Mouse (Mus musculus): ENCODE measurements around the gene Srrt. TPM values are rescaled to one million over a fixed set of nuclear protein-coding genes. Genes with fewer than 3 reads are reported as not detected.

Srrt gene
- 100 to 1,000 TPM; 214 to 236 TPM for total RNA-seq (2021)

DNA sequence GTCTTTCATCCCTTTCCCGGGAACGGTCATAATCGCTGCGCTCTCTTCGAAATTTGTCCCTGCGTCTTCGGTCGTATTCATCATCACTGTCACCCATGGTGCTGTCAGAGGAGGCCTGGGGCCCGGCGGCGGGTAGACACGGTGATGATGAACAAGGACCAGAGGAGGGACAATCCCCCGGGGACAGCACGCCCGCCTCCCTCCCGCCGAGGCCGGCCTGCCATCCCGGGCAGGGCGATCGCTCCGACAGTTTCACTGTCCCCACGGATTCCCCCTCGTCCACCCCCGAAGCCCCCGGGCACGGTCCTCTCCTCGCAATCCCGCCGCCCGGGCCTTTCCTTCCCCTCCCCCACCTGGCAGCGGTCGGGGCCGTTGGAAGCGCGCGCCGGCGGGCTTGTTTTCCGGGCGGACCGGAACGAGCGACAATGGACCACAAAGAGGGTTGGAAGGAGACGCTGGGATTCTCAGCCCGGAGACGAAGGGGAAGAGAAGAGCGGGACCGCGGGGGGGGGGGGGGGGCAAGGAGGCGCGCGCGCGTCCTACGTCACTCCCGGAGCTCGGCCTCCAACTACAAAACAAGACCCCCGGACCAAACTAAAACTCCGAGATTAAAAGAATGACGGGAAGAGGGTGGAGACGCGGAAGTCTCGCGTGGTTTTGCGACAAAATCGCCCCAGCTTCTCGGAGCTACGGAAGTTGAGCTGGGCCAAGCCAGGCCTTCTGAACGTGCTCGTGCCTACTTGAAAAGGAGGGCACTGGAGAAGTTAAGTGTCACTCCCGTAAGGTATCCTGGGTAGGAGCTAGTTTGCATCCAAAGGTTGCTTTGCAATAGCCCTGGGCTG is at the start of gene Srrt:
TSS of gene Srrt (minus strand) at position 604 of the 842 bp plus-strand sequence.
- DNase-seq = peak; percentile 93
- intact Hi-C loops (cut with DNase I) = no loop called here

- no peak for DNase-seq
- intact Hi-C loops (cut with DNase I) = loop anchor here (10.0 kb wide), 1 partner anchor 391 kb away; the partner anchor contains the start of genes Nyap1 and Tsc22d4
Observed at GRCm38 (mm10) chr5:137354091-137354490, 46.6 kb upstream of the Srrt start.

DNA sequence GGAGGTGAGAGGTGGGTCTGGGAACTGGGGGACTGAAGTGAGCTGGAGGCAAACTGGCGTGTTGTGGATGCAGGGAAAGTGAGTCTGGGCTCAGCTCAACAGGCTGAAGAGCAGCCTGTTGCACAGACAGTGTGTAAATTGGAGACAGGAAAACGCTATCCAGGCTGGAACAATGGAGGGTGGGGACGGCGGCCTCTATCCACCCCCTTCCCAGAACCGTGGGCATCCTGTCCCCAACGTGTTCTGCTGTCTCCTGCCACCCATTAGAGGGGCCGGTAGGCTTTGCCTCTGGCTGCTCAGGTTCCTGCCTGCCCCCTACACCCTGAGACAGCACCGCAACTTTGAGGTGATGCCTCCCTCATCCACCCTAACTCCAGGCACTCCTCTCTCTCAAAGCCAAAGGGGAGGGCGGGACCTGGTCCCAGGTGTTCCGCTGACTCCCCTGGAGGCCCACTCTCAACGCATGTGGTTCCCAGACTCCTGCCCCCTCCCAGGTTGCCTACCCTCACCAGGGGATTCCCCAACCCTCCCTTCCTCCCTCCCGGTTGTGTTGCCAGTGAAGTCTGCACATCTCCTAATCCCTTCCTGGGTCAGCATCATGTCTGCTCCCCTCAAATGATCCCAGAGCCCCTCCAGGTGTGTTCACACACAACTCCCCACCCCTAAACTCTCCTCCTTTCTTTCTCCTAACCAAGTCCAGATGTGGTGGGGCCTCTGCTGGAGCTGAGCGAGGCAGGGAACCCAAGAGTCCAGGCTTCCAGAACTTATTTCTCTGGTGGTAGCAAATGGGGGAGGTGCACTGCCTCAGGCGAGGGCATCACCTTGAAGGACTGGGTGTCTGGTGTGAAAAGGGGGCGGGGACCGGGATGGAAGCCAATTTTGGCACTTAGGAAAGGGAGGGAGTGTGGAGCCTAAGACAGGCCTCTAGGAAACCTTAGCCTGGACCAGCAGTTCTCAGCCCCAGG is 44.8 kb upstream of the Srrt start:
- DNase-seq = peak; percentile 21
- intact Hi-C loops (cut with DNase I) = loop anchor here (10.0 kb wide), 1 partner anchor 393 kb away; the partner anchor contains the start of genes Nyap1 and Tsc22d4

- intact Hi-C loops (cut with DNase I) = loop anchor here (10.0 kb wide), 1 partner anchor 393 kb away; the partner anchor contains the start of genes Nyap1 and Tsc22d4
Observed at GRCm38 (mm10) chr5:137351394-137351793, 43.9 kb upstream of the Srrt start.

GRCm38 (mm10) chr5:137351058-137351380 is 43.5 kb upstream of the Srrt start:
- intact Hi-C loops (cut with DNase I) = loop anchor here (10.0 kb wide), 1 partner anchor 394 kb away; the partner anchor contains the start of genes Nyap1 and Tsc22d4
- no peak for DNase-seq

More at GRCm38 (mm10) chr5:137351394-137351793, 43.9 kb upstream of the Srrt start:
- no peak for DNase-seq

DNA sequence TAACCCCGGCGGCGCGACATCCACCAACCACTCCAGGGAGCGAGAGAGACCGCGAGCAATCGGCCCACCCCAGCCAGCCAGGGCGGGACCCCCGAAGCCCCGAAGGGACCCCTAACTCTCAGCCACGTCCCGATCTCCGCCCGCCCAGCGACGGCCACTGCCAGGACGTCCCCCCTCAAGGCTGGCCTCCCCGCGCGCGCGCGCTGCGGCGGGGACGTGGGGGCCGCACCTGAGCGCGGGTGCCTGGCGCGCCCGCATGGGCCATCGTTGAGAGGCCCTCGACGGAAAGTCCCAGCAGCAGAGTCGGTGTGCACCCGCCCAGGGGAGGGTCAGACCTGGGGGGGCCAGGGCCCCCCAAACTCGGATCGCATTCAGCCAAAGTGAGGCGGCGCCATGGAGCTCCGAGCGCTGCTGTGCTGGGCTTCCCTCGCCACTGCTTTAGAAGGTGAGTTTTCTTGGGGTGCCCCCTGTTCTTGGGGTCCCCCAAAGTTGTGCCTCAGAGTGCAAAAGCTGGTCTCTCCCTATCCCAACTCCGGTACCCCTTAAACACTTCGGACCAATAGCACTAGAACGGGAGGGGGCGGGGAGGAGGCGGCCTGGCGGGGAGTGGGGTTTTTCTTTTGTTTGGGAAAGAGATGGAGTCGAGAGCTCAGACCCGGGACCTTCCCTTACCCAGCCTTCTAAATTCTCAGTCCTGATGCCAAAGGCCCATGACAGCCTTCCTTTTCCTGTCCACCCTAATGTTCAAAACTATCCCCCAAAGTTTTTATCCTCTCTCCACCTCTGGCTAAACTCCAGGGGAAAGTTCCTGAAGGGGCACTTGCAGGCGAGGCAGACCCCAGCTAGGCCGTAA is 43.0 kb upstream of the Srrt start:
- no peak for DNase-seq
- intact Hi-C loops (cut with DNase I) = loop anchor here (10.0 kb wide), 1 partner anchor 394 kb away; the partner anchor contains the start of genes Nyap1 and Tsc22d4

- peak; percentile 86 for DNase-seq
- intact Hi-C loops (cut with DNase I) = loop anchor here (10.0 kb wide), 1 partner anchor 395 kb away; the partner anchor contains the start of genes Nyap1 and Tsc22d4
Observed at GRCm38 (mm10) chr5:137349384-137350204, 42.1 kb upstream of the Srrt start, which contains the start of gene Ephb4. Gene Ephb4, plus strand, starts transcription at chr5:137350109.

DNA sequence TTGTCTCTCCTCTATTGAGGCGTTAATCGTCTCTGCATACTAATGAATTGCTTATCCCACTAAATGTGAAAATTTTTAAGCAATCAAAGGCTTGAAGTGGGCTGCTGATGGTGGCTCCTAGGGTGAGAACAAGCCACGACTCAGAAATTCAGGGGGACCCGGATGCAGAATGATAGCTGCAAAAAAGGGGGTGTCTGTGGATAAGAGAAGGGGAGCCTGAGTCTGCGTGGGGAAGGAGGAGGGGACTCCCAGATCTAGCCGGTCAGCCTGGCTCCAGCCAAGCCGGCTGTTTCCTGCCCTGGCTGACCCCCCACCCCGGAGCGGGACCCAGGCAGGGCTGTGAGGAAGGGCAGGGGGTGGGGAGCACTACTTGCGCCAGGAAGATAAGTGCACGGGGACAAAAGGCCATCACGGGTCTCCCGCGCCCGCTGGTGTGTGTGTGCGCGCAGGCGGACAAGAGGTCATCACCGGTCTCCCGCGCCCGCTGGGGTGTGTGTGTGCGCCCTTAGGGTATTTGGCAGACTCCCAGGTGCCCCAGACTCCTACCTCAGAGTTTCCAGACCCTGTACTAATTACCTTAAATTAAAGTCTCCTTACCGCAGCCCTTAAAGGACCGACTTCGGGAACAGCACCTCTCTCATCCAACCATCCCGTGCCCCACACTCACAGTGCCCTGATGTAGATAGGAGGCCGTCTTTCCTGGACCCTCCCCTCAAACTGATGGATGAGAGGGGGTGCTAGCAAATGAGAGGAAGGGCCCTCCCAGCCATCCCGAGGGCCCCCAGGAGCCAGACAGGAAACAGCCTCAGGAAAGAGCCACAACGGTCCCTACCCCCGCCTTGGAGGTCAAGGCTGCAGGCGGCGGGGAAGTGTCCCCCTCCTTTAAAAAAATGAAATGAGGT is 41.3 kb upstream of the Srrt start:
- peak; percentile 27 for DNase-seq
- intact Hi-C loops (cut with DNase I) = no loop called here

- DNase-seq = no peak
- intact Hi-C loops (cut with DNase I) = no loop called here
Observed at GRCm38 (mm10) chr5:137347856-137348255, 40.4 kb upstream of the Srrt start.

- intact Hi-C loops (cut with DNase I) = no loop called here
- no peak for DNase-seq
Observed at GRCm38 (mm10) chr5:137346983-137347382, 39.5 kb upstream of the Srrt start.

DNA sequence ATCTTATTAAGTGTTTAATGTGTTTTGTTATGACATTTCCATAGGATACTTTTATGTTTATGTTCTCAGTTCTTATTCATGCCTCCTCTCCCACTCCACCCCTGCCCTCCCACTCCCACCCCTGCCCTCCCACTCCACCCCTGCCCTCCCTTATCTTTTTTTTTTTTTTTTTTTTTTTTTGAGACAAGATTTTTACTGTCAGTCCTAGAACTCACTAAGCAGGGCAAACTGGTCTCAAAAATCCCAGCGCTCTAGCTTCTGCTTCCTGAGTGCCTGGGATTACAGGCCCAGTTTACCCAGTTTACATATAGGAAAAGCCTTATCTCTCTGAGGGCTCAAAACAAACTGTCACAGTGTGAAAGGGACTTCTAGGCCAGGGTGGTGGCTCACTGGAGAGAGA is 38.9 kb upstream of the Srrt start:
- intact Hi-C loops (cut with DNase I) = no loop called here
- no peak for DNase-seq

DNA sequence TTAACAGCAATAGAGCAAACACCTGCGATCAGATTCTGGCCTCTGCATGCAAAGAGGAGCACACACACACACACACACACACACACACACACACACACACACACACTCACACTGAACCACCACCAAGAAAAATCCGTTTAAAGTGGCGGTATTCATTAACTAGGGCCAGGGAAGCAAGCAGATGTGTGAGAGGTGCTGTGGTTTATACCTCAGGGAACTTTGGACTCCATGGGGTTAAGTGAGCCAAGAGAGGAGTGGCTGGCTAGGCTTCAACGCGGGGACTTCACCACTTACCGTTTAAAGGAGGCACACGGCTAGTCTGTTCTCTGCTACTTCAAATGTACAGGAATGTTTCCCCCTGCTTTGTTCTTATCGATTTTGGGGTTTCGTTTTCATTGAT is 38.3 kb upstream of the Srrt start:
- DNase-seq = no peak
- intact Hi-C loops (cut with DNase I) = no loop called here

DNA sequence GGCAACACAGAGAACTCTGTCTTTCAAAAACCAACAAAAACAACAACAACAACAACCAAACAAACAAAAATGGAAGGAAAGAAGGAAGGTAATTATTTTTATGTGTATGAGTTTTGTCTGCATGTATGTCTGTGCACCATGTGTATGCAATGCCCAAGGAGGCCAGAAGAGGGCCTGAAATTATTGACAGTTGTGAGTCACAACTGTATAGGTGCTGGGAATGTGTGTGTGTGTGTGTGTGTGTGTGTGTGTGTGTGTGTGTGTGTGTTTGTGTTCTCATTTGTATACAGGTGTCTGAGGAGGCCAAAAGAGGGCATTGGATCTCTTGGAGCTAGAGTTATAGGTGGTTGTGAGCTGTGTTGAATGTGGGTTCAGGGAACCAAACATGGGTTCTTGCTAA is 36.4 kb upstream of the Srrt start:
- intact Hi-C loops (cut with DNase I) = no loop called here
- DNase-seq = no peak

DNA sequence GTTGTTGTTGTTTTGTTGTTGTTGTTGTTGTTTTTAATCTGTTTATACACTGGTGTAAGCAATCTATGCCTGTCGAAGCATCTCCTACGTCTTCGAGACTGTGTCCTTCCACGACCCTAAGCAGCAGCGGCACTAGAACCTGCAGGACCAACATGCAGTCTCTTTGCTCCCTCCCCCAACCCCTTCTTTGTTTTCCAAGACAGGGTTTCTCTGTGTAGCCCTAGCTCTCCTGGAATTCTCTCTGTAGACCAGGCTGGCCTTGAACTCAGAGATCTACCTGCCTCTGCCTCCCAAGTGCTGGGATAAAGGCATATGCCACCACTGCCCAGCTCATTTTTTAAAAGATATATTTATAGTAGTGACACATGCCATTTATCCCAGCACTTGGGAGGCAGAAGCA is 35.9 kb upstream of the Srrt start:
- DNase-seq = no peak
- intact Hi-C loops (cut with DNase I) = no loop called here

DNA sequence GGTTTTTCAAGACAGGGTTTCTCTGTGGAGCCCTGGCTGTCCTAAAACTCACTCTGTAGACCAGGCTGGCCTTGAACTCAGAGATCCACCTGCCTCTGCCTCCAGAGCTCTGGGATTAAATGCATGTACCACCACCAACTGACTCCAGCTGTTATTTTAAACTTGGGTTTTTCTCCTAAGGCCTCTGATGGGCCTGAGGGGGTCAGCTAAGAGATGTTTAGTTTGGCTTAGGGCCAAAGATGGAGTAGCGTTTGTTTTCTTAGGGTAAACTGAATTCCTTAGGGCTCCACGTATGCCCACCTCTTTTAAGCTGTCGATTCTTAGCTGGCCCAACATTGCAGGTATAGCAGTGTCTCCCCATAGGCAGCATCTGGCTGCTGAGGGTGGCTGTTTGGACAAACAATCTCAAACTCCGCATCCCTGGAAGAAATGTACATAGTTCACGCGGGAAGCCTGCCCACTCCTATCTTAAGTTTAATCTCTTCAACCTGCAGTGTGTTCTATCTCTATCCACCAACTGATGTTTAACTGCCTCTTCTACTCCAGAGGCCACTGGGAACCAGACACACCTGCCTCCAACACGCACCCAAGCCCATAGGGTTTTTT is 35.0 kb upstream of the Srrt start:
- intact Hi-C loops (cut with DNase I) = no loop called here
- DNase-seq = no peak

GRCm38 (mm10) chr5:137340222-137340621 is 32.7 kb upstream of the Srrt start:
- no peak for DNase-seq

DNA sequence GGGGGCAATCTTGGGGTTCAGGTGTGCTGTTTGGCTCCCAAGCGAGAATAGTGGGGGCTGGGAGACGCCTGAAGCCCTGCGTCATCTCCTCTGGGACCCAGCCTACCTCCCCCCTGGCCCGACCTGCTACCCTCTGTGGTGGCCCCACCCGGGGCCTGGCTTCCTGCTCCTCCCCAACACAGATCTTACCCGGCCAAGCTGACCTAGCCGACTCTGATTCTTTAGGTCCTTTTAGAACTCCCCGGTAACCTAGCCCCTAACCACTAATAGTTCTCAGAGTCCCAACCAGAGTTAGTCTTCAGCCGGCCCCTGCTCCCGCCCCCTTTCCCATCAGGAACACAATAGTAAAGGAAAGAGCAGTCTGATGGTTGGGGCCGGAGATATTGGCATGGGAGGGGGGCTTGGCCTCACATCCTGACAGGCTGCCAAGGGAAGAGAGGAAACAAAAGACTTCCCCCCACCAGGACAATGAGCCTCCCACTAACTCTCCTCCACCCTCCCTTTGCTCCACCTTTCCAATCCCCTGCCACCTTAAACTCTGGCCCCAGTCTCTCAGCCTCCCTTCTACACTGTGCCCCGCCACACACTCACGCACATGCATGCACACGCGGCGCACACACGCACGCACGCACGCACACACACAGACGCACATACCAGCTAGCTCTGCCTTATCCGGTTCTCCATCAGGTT is 32.0 kb upstream of the Srrt start:
- intact Hi-C loops (cut with DNase I) = loop anchor here (2.0 kb wide), 1 partner anchor 161 kb away; no protein-coding TSS in a partner anchor

More at GRCm38 (mm10) chr5:137340222-137340621, 32.7 kb upstream of the Srrt start:
- intact Hi-C loops (cut with DNase I) = no loop called here

More for the DNA sequence above, 32.0 kb upstream of the Srrt start:
- peak; percentile 40 for DNase-seq
